Mouse (Mus musculus): ENCODE results near the gene Gm20489. TPM values are rescaled to one million over a fixed set of nuclear protein-coding genes. Genes with fewer than 3 reads are reported as not detected.

Gm20489 gene
- polyA plus RNA-seq, 1 experiment from 2014 or later, result not detected

DNA sequence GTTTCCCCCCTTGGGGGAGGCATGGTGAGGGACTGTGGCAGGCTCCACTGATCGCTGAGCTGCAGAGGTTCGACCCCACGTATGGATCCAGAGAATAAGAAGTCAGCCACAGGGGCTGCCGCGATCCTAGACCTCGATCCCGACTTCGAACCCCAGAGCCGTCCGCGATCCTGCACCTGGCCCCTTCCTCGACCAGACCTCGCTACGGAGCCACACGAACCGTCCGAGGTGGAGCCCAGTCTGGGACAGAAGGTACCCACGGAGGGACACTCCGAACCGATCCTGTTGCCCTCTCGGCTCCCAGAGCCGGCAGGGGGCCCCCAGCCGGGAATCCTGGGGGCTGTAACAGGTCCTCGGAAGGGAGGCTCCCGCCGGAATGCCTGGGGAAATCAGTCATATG is 14.1 kb downstream of the Gm20489 start:
- no peaks in the 10 kb centered on the region for H3K9me3 ChIP-seq
- peak overlapping the region; percentile 68 for H3K4me2 ChIP-seq (replicated peaks)
- WGBS, result 17% methylated on average over 26 of the region's 26 CpGs
- no peaks in the 10 kb centered on the region for H3K36me3 ChIP-seq
- peak overlapping the region; percentile 45; the same call in 1 of the 2 replicates for H3K9ac ChIP-seq
- H3K27ac ChIP-seq, result no peak overlapping the region
- H3K27me3 ChIP-seq (replicated peaks), result no peaks in the 10 kb centered on the region
- peak overlapping the region; percentile 46 for H3K4me3 ChIP-seq
- no peaks in the 10 kb centered on the region; the same call in 1 of the 2 replicates for H3K4me1 ChIP-seq
- peak; percentile 31 for ATAC-seq (ENCODE audit: low FRiP score, low read depth)

DNA sequence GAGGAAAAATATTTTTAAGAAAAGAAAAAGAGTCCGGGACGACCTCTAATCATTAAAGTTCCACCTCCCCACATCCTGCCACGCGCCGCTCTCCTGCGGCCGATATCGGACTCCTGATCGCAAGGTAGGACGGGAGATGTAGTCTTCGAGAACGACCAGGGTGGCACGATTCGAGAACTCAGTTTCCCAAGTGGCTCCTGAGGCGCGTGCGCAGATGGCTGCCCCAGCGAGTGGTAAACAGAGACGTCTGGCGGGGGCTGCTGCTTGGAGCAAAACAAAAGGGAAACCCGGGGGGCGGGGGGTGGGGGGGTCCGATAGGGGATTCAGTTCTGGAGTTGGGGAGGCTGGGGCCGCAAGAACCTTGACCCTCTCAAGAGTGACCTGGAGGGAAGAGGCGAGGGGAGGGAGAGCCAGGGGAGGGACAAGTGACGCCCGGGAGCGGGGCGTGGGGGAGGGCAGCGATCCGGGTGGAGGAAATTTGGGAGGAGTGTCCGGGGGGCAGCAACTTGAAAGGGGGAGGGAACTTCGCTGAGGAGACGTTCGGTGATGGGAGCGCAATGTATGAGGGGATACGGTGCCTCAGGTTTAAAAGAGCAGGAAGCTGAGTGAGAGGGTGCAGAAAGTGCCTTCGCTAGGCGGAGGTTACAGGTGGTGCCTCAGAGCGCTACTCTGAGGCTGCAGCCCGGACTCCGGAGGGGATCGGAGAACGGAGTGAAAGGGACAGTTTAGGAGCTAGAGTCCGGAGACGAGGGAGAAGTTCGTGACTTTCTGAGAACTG is 14.7 kb downstream of the Gm20489 start, which contains the start of gene Foxo4:
Gene Foxo4 (plus strand): TSS at position 577 of the 778 bp plus-strand sequence.
- Histone ChIP-seq H3K27ac (no peak within 1 kb of the TSS), H3K4me1 (no peaks in the 10 kb centered on the region; the same call in 1 of the 2 replicates), H3K9me3 (no peaks in the 10 kb centered on the region), H3K4me3 (peak within 1 kb of the TSS; percentile 46), H3K36me3 (no peaks in the 10 kb centered on the region), H3K27me3 (replicated peaks) (no peaks in the 10 kb centered on the region), H3K4me2 (replicated peaks) (peak within 1 kb of the TSS; percentile 68), H3K9ac (peak within 1 kb of the TSS; percentile 45; the same call in 1 of the 2 replicates)
- ATAC-seq (ENCODE audit: low FRiP score, low read depth), result peak; percentile 92
- WGBS, result 19% methylated on average over 42 of the region's 47 CpGs

DNA sequence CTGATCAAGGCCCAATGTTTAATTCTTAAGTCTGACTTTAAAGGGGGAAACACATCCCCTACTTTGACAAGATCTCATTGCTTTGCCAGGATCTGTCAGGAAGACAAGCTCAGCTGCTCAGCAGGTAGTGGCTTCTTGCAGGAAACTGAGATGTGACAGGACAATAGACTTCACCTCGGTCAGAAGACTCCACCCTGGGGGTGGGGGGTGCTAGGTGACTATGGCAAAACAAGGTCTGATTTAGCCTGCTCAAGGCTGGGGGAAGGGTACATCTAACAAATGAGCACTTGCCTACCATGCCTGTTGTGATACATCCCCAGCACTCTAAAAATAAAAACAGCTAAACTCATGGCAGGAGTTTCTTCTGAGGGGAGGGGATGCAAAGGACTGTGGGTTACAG is 23.8 kb downstream of the Gm20489 start:
- H3K4me1 ChIP-seq, result no peaks in the 10 kb centered on the region
- H3K9me3 ChIP-seq, result no peaks in the 10 kb centered on the region
- H3K27ac ChIP-seq, result no peak overlapping the region
- no peak overlapping the region for H3K4me3 ChIP-seq
- ATAC-seq (ENCODE audit: low FRiP score, low read depth), result no peak
- no peak overlapping the region for H3K9ac ChIP-seq
- WGBS, result 36% methylated on average over 1 of the region's 1 CpGs
- H3K27me3 ChIP-seq (replicated peaks), result no peaks in the 10 kb centered on the region
- no peaks in the 10 kb centered on the region for H3K36me3 ChIP-seq
- no peak overlapping the region for H3K4me2 ChIP-seq (replicated peaks)

DNA sequence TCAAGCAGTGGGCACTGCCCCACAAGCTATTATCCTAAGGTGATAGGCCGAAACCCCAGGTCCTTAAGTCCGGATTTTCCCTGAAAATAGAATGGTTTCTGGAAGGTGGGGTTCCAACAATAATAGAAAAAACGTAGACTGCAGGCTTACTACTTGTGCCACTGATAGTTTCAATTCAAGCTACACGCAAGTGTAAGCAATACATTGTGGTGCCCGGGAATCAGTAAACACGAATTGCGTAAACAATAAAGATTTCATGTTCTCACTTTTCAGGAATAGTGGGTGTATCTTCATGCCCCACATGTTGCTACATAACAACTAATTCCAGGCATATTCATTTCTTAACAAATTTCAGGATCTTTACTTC is 46.0 kb downstream of the Gm20489 start:
- H3K9me3 ChIP-seq, result no peaks in the 10 kb centered on the region
- H3K27ac ChIP-seq, result no peak overlapping the region
- ATAC-seq (ENCODE audit: low FRiP score, low read depth), result no peak
- peak overlapping the region; percentile 62 for H3K4me2 ChIP-seq (replicated peaks)
- no peaks in the 10 kb centered on the region for H3K27me3 ChIP-seq (replicated peaks)
- no peak overlapping the region for H3K9ac ChIP-seq
- peak overlapping the region; percentile 23; the same call in 1 of the 2 replicates for H3K4me3 ChIP-seq
- no peaks in the 10 kb centered on the region for H3K36me3 ChIP-seq
- WGBS, result 36% methylated on average over 7 of the region's 7 CpGs
- no peaks in the 10 kb centered on the region for H3K4me1 ChIP-seq

DNA sequence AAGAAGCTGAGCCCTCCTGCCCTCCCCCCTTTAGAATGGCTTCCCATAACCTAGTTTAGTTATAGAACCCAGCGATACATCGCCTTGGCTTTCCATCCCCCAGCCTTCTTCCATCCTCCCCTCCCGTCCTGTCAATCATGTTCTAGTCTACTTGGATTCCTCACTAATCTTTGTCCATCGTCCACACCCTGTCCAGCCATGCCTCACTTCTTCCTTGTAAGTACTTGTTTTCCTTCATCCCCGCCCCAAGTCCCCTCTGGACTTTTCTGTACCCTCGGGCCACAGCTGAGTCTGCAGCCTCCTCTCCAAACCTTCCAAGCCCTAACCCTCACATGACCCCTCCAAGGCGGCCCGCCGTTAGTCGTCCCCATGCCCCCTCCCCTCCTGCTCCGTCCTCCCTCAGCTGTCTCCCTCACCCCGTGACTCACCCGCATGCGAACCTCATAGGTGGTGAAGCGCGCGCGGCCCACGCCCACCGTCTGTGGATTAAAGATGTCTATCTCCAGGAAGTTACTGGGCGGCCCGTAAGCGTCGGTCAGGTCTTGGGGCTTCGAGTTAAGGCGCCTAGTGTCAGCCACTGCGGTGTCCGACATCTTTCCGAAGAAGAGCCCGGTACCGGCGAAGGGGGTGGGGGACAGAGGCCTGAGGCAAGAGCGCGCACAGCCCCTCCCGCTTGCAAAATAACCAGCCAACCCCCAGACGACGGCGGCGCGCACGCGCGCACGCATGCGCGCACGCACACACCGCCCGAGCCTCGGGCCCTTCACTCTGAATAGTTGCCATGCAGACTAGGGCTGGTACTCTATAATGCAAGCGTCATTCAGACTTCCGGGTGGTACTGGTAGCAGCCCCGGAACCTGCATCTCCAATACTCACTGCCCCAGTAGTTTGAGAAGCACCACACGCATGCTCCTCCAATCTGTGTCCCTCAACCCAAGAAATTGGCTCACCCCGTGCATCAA is 46.7 kb downstream of the Gm20489 start, which contains the start of gene Snx12:
Gene Snx12 (minus strand): TSS at position 730 of the 962 bp plus-strand sequence.
- H3K4me1 ChIP-seq, result no peaks in the 10 kb centered on the region
- peak within 1 kb of the TSS; percentile 58 for H3K9ac ChIP-seq
- H3K4me3 ChIP-seq, result peak within 1 kb of the TSS; percentile 53
- ATAC-seq (ENCODE audit: low FRiP score, low read depth), result peak; percentile 97
- H3K27ac ChIP-seq, result no peak within 1 kb of the TSS
- no peaks in the 10 kb centered on the region for H3K27me3 ChIP-seq (replicated peaks)
- no peaks in the 10 kb centered on the region for H3K9me3 ChIP-seq
- H3K4me2 ChIP-seq (replicated peaks), result peak within 1 kb of the TSS; percentile 62
- WGBS, result 15% methylated on average over 55 of the region's 55 CpGs
- no peaks in the 10 kb centered on the region for H3K36me3 ChIP-seq

Other genes with a start within 250 kb of the Gm20489 start
- gene Tex11, start 209.4 kb downstream of the Gm20489 start, polyA plus RNA-seq (2016; fragmentation: Nextera tagmentation; extraction: Ambion mirVana), result 0.11 TPM in 1 of 2 replicates, not detected in the other
- 0.78 and 0.94 TPM in 2 replicates for gene Slc7a3, start 183.0 kb downstream of the Gm20489 start, polyA plus RNA-seq (2016; fragmentation: Nextera tagmentation; extraction: Ambion mirVana)
- gene Snx12, start 46.5 kb downstream of the Gm20489 start, polyA plus RNA-seq (2016; fragmentation: Nextera tagmentation; extraction: Ambion mirVana), result 48.4 and 53.0 TPM in 2 replicates
- gene Foxo4, start 14.5 kb downstream of the Gm20489 start, polyA plus RNA-seq (2016; fragmentation: Nextera tagmentation; extraction: Ambion mirVana), result 1.5 and 1.7 TPM in 2 replicates
- gene Gm614, start 5.0 kb downstream of the Gm20489 start, polyA plus RNA-seq (2016; fragmentation: Nextera tagmentation; extraction: Ambion mirVana), result not detected in 2 replicates
- 3.8 and 5.0 TPM in 2 replicates for gene Il2rg, start 768 bp downstream of the Gm20489 start, polyA plus RNA-seq (2016; fragmentation: Nextera tagmentation; extraction: Ambion mirVana)
- gene Med12, start 5.0 kb upstream of the Gm20489 start, polyA plus RNA-seq (2016; fragmentation: Nextera tagmentation; extraction: Ambion mirVana), result 29.0 and 40.2 TPM in 2 replicates
- gene Nlgn3, start 30.1 kb upstream of the Gm20489 start, polyA plus RNA-seq (2016; fragmentation: Nextera tagmentation; extraction: Ambion mirVana), result 32.5 and 32.8 TPM in 2 replicates
- 0.22 and 0.29 TPM in 2 replicates for gene Gjb1, start 107.4 kb upstream of the Gm20489 start, polyA plus RNA-seq (2016; fragmentation: Nextera tagmentation; extraction: Ambion mirVana)
- gene Zmym3, start 151.8 kb upstream of the Gm20489 start, polyA plus RNA-seq (2016; fragmentation: Nextera tagmentation; extraction: Ambion mirVana), result 37.7 and 41.7 TPM in 2 replicates
- 494 and 516 TPM in 2 replicates for gene Nono, start 160.3 kb upstream of the Gm20489 start, polyA plus RNA-seq (2016; fragmentation: Nextera tagmentation; extraction: Ambion mirVana)
- gene Itgb1bp2, start 180.1 kb upstream of the Gm20489 start, polyA plus RNA-seq (2016; fragmentation: Nextera tagmentation; extraction: Ambion mirVana), result 6.1 and 7.2 TPM in 2 replicates

Data from neural tube, embryonic 12.5 days (tissue).